Mouse (Mus musculus) myocyte (in vitro differentiated cells): ENCODE data around the gene Tbxas1. TPM values are rescaled to one million over a fixed set of nuclear protein-coding genes. Genes with fewer than 3 reads are reported as not detected.

Experiments
- H3K27me3 ChIP-seq: one replicate; pipeline ENCODE4 v1.6.1; 2011; ENCODE audit not compliant: control insufficient read depth, insufficient read depth, insufficient read length
- H3K36me3 ChIP-seq: one replicate; pipeline ENCODE4 v1.6.1; 2011; ENCODE audit not compliant: control insufficient read depth, insufficient read depth
- H3K4me2 ChIP-seq: one replicate; pipeline ENCODE4 v1.6.1; 2011; ENCODE audit warnings: low read depth, control low read depth
- H3K4me3 ChIP-seq: one replicate; pipeline ENCODE4 v1.5.1; 2011; ENCODE audit warnings: mild to moderate bottlenecking, control low read depth, moderate library complexity
- H3K79me2 ChIP-seq: one replicate; pipeline ENCODE4 v1.6.1; 2011; ENCODE audit not compliant: control insufficient read depth, insufficient read depth
- H3ac ChIP-seq: one replicate; pipeline ENCODE4 v1.6.1; 2011; ENCODE audit not compliant: control insufficient read depth, insufficient read length
- CEBPB ChIP-seq: IDR thresholded peaks from 2 replicates; pipeline ENCODE4 v1.6.1; 2011; ENCODE audit warnings: mild to moderate bottlenecking, moderate library complexity; ENCODE audit not compliant: poor library complexity, insufficient read depth, severe bottlenecking
- E2F4 ChIP-seq: IDR thresholded peaks from one replicate; pipeline ENCODE4 v1.6.1; 2011; ENCODE audit warnings: mild to moderate bottlenecking, control low read depth, moderate library complexity; ENCODE audit not compliant: insufficient read depth
- MAX ChIP-seq: IDR thresholded peaks from one replicate; pipeline ENCODE4 v1.6.1; 2011; ENCODE audit warnings: low read depth, mild to moderate bottlenecking, control low read depth
- MYOD1 ChIP-seq, 3 experiments: IDR thresholded peaks; one replicate each; pipeline ENCODE4 v1.6.1; 2011; ENCODE audit warnings: control low read depth in 2 of 3, low read depth in 2 of 3, mild to moderate bottlenecking in 2 of 3, moderate library complexity in 1 of 3; ENCODE audit not compliant: insufficient read length in 2 of 3, control insufficient read depth in 1 of 3
- MYOG ChIP-seq, 3 experiments: IDR thresholded peaks; one replicate each; pipeline ENCODE4 v1.6.1; 2011; ENCODE audit warnings: control low read depth in 2 of 3, low read depth in 2 of 3, mild to moderate bottlenecking in 2 of 3; ENCODE audit not compliant: insufficient read length in 2 of 3, control insufficient read depth in 1 of 3, insufficient read depth in 1 of 3
- POLR2A ChIP-seq: IDR thresholded peaks from one replicate; pipeline ENCODE4 v1.6.1; 2011; ENCODE audit warnings: low read depth, mild to moderate bottlenecking, control low read depth, moderate library complexity; ENCODE audit not compliant: insufficient read length
- POLR2AphosphoS2 ChIP-seq: IDR thresholded peaks from one replicate; pipeline ENCODE4 v1.6.1; 2011; ENCODE audit warnings: low read depth, control low read depth; ENCODE audit not compliant: insufficient read length
- REST ChIP-seq: IDR thresholded peaks from one replicate; pipeline ENCODE4 v1.6.1; 2011; ENCODE audit warnings: mild to moderate bottlenecking, control low read depth, moderate library complexity; ENCODE audit not compliant: insufficient read depth, insufficient read length
- SRF ChIP-seq: IDR thresholded peaks from one replicate; pipeline ENCODE4 v1.6.1; 2011; ENCODE audit warnings: low read depth; ENCODE audit not compliant: control insufficient read depth, insufficient read length
- TCF12 ChIP-seq: IDR thresholded peaks from one replicate; pipeline ENCODE4 v1.6.1; 2011; ENCODE audit warnings: mild to moderate bottlenecking, control low read depth; ENCODE audit not compliant: poor library complexity, insufficient read depth, severe bottlenecking
- TCF3 ChIP-seq: IDR thresholded peaks from one replicate; pipeline ENCODE4 v1.6.1; 2011; ENCODE audit warnings: low read depth, control low read depth; ENCODE audit not compliant: insufficient read length
- USF1 ChIP-seq: IDR thresholded peaks from one replicate; pipeline ENCODE4 v1.6.1; 2011; ENCODE audit warnings: low read depth, mild to moderate bottlenecking, control low read depth, moderate library complexity
- polyA plus RNA-seq: library from polyadenylated mRNA; unstranded; fragments of >200 nt; fragmentation: generic; extraction: Trizol; gene quantifications from one replicate; pipeline ENCODE4 v1.2.1, GENCODE M21; 2012; ENCODE audit warnings: missing spikeins

The Tbxas1 gene
- polyA plus RNA-seq, 1 experiment = not detected

DNA sequence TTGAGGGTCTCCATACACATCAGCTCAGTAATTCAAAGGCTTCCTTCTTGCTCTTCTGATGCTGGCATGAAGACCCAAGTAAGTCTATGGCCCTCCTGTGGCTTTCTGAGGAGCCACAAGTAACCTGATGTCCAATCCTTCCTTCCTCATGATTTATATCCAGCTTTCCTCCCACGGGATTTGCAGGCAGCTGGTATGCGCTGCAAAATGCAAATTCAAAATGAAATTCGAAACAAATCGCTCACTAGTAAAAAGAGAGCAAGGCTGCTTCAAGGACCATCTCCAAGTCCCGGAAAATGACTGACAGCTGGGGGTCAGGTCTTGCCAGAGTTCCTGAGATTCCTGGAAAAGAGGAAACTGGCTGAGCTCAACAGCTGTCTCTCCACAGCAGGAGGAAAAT is 197.5 kb downstream of the Tbxas1 start:
- Histone ChIP-seq H3K4me3 (no peak overlapping the region), H3ac (no peak overlapping the region), H3K27me3 (no peaks in the 10 kb centered on the region), H3K4me2 (peak overlapping the region; percentile 3), H3K36me3 (no peaks in the 10 kb centered on the region), H3K79me2 (no peaks in the 10 kb centered on the region)
- no peak for TF ChIP-seq POLR2AphosphoS2
- no peak for TF ChIP-seq TCF12
- TF ChIP-seq E2F4 = no peak
- no peak for TF ChIP-seq MYOG (IDR thresholded peaks at IDR 0.05; ENCODE audit: control insufficient read depth in 1 of 3, insufficient read depth in 1 of 3, insufficient read length in 2 of 3, low read depth in 2 of 3)
- no peak for TF ChIP-seq CEBPB
- TF ChIP-seq SRF = no peak
- TF ChIP-seq POLR2A = no peak
- no peak for TF ChIP-seq TCF3
- TF ChIP-seq USF1 = no peak
- no peak for TF ChIP-seq REST
- TF ChIP-seq MYOD1 (IDR thresholded peaks at IDR 0.05; ENCODE audit: control insufficient read depth in 1 of 3, insufficient read length in 2 of 3, low read depth in 2 of 3) = no peak
- TF ChIP-seq MAX = no peak

DNA sequence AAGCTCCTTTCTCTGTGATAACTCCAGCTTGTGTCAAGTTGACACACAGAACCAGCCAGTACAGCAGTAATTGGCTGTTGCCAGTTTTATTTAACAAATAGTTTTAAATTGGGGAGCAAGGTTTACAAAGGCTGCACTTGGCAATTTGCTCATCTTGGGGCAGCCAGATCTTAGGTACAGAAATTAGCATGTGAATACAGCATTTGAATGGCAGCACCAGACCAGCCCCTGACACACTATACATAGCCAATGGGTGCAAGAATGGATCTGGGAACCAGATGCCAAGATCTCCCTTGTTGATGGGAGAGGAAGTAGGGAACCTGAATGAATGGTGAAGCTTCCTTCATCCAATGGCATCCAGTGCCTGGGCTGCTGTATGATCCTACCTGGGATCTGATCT is 199.0 kb downstream of the Tbxas1 start:
- H3K4me3 ChIP-seq = no peak overlapping the region
- no peak overlapping the region for H3K4me2 ChIP-seq
- H3K27me3 ChIP-seq = no peaks in the 10 kb centered on the region
- no peaks in the 10 kb centered on the region for H3K36me3 ChIP-seq
- no peak overlapping the region for H3ac ChIP-seq
- H3K79me2 ChIP-seq = no peaks in the 10 kb centered on the region
- TF ChIP-seq TCF12 = no peak
- TF ChIP-seq USF1 = no peak
- no peak for TF ChIP-seq POLR2A
- no peak for TF ChIP-seq TCF3
- TF ChIP-seq CEBPB = no peak
- TF ChIP-seq MYOG (IDR thresholded peaks at IDR 0.05; ENCODE audit: control insufficient read depth in 1 of 3, insufficient read depth in 1 of 3, insufficient read length in 2 of 3, low read depth in 2 of 3) = no peak

DNA sequence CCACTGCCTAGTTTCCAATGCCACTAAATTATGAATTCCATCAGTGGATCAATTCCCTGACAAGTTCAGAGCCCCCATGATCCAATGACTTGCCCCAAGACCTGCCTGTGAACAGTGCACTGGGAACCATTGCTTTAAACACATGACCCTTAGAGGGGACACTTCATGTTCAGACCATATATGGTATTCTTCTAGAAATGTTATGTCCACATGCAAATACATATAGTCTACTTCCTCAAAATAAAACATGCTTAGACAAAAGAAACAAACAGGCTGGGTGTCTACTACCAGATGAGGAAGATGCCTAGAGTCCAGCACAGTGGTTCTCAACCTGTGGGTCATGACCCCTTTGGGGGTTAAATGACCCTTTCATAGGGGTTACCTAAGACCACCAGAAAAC is 201.3 kb downstream of the Tbxas1 start:
- no peak for TF ChIP-seq USF1
- no peak for TF ChIP-seq MYOD1 (IDR thresholded peaks at IDR 0.05; ENCODE audit: control insufficient read depth in 1 of 3, insufficient read length in 2 of 3, low read depth in 2 of 3)
- no peak for TF ChIP-seq SRF
- no peak for TF ChIP-seq TCF12
- no peak for TF ChIP-seq E2F4
- TF ChIP-seq POLR2A = no peak
- no peak for TF ChIP-seq POLR2AphosphoS2
- TF ChIP-seq MYOG (IDR thresholded peaks at IDR 0.05; ENCODE audit: control insufficient read depth in 1 of 3, insufficient read depth in 1 of 3, insufficient read length in 2 of 3, low read depth in 2 of 3) = no peak
- TF ChIP-seq TCF3 = no peak
- TF ChIP-seq MAX = no peak
- no peak for TF ChIP-seq REST
- no peak for TF ChIP-seq CEBPB
- no peak overlapping the region for H3K4me2 ChIP-seq
- no peaks in the 10 kb centered on the region for H3K79me2 ChIP-seq
- no peaks in the 10 kb centered on the region for H3K36me3 ChIP-seq
- H3ac ChIP-seq = no peak overlapping the region
- H3K27me3 ChIP-seq = no peaks in the 10 kb centered on the region
- H3K4me3 ChIP-seq = no peak overlapping the region

DNA sequence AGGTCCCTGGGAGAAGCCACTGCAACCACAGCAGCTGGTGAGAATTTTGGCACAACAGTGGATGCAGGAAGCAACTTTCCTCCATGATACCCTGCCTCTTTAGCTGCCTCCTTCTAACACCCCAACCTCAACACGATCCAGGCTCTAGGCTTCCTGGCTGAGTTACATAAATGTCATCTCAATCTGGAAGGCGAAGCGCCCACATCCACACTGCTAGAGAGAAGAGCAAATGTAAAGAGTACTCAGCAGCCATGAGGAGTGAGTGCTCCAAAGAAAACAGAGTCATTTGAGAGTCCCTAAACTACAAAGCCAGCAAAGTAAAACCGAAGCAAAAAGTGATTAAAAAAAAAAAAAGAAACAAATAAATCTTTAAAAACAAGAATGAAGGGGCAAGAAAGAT is 229.4 kb downstream of the Tbxas1 start:
- no peak overlapping the region for H3K4me2 ChIP-seq
- H3ac ChIP-seq = no peak overlapping the region
- H3K4me3 ChIP-seq = no peak overlapping the region
- H3K36me3 ChIP-seq = no peaks in the 10 kb centered on the region
- H3K27me3 ChIP-seq = no peaks in the 10 kb centered on the region
- H3K79me2 ChIP-seq = no peaks in the 10 kb centered on the region
- no peak for TF ChIP-seq REST
- TF ChIP-seq POLR2A = no peak
- TF ChIP-seq USF1 = no peak
- no peak for TF ChIP-seq TCF12
- TF ChIP-seq MAX = no peak
- TF ChIP-seq POLR2AphosphoS2 = no peak
- no peak for TF ChIP-seq E2F4
- TF ChIP-seq TCF3 = no peak
- TF ChIP-seq SRF = no peak
- TF ChIP-seq MYOD1 (IDR thresholded peaks at IDR 0.05; ENCODE audit: control insufficient read depth in 1 of 3, insufficient read length in 2 of 3, low read depth in 2 of 3) = no peak
- no peak for TF ChIP-seq MYOG (IDR thresholded peaks at IDR 0.05; ENCODE audit: control insufficient read depth in 1 of 3, insufficient read depth in 1 of 3, insufficient read length in 2 of 3, low read depth in 2 of 3)
- no peak for TF ChIP-seq CEBPB

DNA sequence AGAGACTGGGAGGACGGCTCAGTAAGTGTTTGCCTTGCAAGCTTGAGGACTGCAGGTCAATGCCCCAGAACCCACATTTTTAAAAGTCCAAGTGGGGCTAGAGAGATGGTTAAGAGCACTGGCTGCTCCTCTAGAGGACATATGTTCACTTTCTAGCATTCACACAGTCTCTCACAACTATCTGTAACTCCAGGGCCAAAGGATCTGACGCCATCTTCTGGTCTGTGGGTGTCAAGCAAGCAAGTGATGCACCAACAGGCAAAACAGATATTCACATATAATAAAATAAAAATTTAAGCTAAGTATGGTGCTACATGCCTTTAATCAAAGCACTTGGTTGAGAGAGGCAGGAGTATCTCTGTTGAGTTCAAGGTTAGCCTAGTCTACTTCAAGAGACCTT is 231.6 kb downstream of the Tbxas1 start:
- TF ChIP-seq CEBPB (no peak), MYOG (IDR thresholded peaks at IDR 0.05; ENCODE audit: control insufficient read depth in 1 of 3, insufficient read depth in 1 of 3, insufficient read length in 2 of 3, low read depth in 2 of 3) (no peak), REST (no peak), POLR2AphosphoS2 (no peak), MYOD1 (IDR thresholded peaks at IDR 0.05; ENCODE audit: control insufficient read depth in 1 of 3, insufficient read length in 2 of 3, low read depth in 2 of 3) (no peak), POLR2A (no peak), SRF (no peak), TCF3 (no peak), E2F4 (no peak)
- Histone ChIP-seq H3K27me3 (no peaks in the 10 kb centered on the region), H3K79me2 (no peaks in the 10 kb centered on the region), H3K4me2 (no peak overlapping the region), H3K4me3 (no peak overlapping the region), H3ac (no peak overlapping the region), H3K36me3 (no peaks in the 10 kb centered on the region)
